Mouse (Mus musculus) thymus, postnatal 25 days (tissue): ENCODE results near the gene 1600002K03Rik.
A peak's percentile ranks its signal among the peaks of the same experiment; 100 is the strongest.

Experiments used
- DNase-seq: peaks from one replicate; pipeline ENCODE4 v3.0.0; 2022

1600002K03Rik gene

GRCm38 (mm10) chr10:80169070-80169469 is 3.7 kb upstream of the 1600002K03Rik start:
- DNase-seq: no peak

GRCm38 (mm10) chr10:80169651-80170050 is 3.1 kb upstream of the 1600002K03Rik start:
- no peak for DNase-seq

- DNase-seq: no peak
Observed at GRCm38 (mm10) chr10:80170052-80170451, 2.7 kb upstream of the 1600002K03Rik start.

- DNase-seq: no peak
Observed at GRCm38 (mm10) chr10:80170601-80171021, 2.1 kb upstream of the 1600002K03Rik start.

- DNase-seq: no peak
Observed at GRCm38 (mm10) chr10:80171252-80171651, 1.5 kb upstream of the 1600002K03Rik start.

- no peak for DNase-seq
Observed at GRCm38 (mm10) chr10:80171760-80172526, 801 bp upstream of the 1600002K03Rik start.

- no peak for DNase-seq
Observed at GRCm38 (mm10) chr10:80173358-80173757, 614 bp downstream of the 1600002K03Rik start.

GRCm38 (mm10) chr10:80173955-80174640 is 1.4 kb downstream of the 1600002K03Rik start:
- DNase-seq: no peak

GRCm38 (mm10) chr10:80174705-80175104 is 2.0 kb downstream of the 1600002K03Rik start:
- DNase-seq: peak; percentile 53

- peak; percentile 48 for DNase-seq
Observed at GRCm38 (mm10) chr10:80175536-80176269, 3.0 kb downstream of the 1600002K03Rik start.

GRCm38 (mm10) chr10:80176270-80176834 is 3.6 kb downstream of the 1600002K03Rik start:
- no peak for DNase-seq

GRCm38 (mm10) chr10:80177441-80178279 is 4.9 kb downstream of the 1600002K03Rik start:
- DNase-seq: no peak

GRCm38 (mm10) chr10:80179068-80180051 is 6.6 kb downstream of the 1600002K03Rik start, which contains the start of gene Efna2:
Gene Efna2 (plus strand): TSS chr10:80179482.
- DNase-seq: peak; percentile 44

GRCm38 (mm10) chr10:80180288-80180687 is 7.5 kb downstream of the 1600002K03Rik start:
- DNase-seq: no peak

GRCm38 (mm10) chr10:80180823-80181222 is 8.1 kb downstream of the 1600002K03Rik start:
- no peak for DNase-seq

GRCm38 (mm10) chr10:80182547-80182946 is 9.8 kb downstream of the 1600002K03Rik start:
- no peak for DNase-seq

GRCm38 (mm10) chr10:80186649-80187048 is 13.9 kb downstream of the 1600002K03Rik start:
- no peak for DNase-seq

GRCm38 (mm10) chr10:80187739-80188138 is 15.0 kb downstream of the 1600002K03Rik start:
- DNase-seq: no peak

GRCm38 (mm10) chr10:80188453-80189024 is 15.8 kb downstream of the 1600002K03Rik start:
- no peak for DNase-seq

GRCm38 (mm10) chr10:80189999-80190398 is 17.3 kb downstream of the 1600002K03Rik start:
- DNase-seq: no peak
